Mouse (Mus musculus): ENCODE measurements around the gene Elavl4.

Elavl4 gene

GRCm38 (mm10) chr4:110157515-110158159, 194.1 kb downstream of the Elavl4 start:
- DNase-seq (ENCODE audit: low spot score): no peak

- no peak for DNase-seq (ENCODE audit: low spot score)
These were observed 195.8 kb downstream of the Elavl4 start for GRCm38 (mm10) chr4:110155954-110156353.
